Mouse (Mus musculus) gastrocnemius, postnatal 36 days (tissue): Measurements from ENCODE around the gene Cdh20. TPM values are rescaled to one million over a fixed set of nuclear protein-coding genes. Genes with fewer than 3 reads are reported as not detected.

Experiments
- DNase-seq, 2 experiments: peaks; one replicate each; pipeline ENCODE4 v3.0.0; 2022
- intact Hi-C: fragments of 180-260 bp; cut with DNase I; formaldehyde crosslinking; loops from one replicate; pipeline ENCODE4 v1.15.1; 2025
- total RNA-seq, 2 experiments: library from RNA; stranded (reverse); gene quantifications; 2 replicates each; pipeline ENCODE4 v1.2.3; 2021

Gene Cdh20
- total RNA-seq, 2 experiments from 2014 or later, result 0.05 to 0.08 TPM

DNA sequence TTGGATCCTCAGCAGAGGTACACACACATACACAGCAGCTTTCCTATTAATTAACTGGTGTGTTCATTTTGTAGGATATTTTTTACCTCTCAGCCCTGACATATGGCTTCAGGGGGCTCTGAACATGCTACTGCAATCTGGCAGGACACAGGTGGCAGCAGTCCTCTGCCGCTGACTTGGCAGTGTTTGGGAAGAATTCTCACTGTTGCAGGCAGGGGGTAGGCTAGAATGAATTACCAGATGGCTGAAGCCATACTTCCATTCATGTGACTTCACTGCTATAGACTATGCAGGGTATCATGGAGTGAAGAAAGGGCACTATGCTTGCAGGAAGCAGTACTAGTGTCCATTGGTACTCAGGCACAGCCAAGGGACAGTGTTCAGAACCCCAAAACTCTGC, 233.8 kb downstream of the Cdh20 start:
- intact Hi-C loops, result no loop called here
- DNase-seq, result no peak

DNA sequence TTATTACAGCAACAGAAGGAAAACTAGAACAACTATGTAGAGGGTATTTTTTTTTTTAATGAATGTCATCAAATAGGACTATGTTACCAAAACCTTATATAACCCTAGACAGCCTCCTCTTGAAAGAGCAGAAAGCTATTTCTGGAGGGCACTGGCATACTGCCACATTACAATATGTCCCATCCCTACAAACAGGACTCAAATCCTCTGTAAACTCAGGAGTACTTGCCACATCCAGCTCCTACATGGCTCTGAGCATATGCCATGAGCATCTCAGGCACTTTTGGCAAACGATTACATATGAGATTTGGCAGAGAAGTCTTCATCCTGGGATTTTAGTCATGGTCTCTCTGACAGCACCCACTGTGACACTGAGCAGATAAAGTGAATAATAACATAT, 235.5 kb downstream of the Cdh20 start:
- DNase-seq, result no peak
- intact Hi-C loops, result no loop called here

DNA sequence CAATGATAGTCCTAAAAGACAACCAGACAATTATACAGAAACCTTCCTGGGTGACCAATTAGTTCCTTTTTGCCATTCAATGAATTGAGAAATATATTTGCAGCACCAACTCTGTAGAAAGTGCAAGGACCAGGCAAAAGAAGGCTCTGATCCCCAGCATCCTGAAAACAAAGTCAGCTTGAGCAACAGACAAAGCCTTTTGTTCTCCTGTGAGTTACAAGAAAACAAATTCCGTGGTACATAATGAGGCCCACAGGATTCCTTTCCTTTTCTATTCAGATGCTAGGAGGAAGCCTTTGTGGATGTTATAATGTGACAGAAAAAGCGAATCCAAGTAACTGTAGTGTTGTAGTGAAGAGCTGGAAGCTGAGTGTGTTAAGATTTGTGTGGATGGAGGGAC, 244.3 kb downstream of the Cdh20 start:
- DNase-seq, result no peak
- intact Hi-C loops, result no loop called here

DNA sequence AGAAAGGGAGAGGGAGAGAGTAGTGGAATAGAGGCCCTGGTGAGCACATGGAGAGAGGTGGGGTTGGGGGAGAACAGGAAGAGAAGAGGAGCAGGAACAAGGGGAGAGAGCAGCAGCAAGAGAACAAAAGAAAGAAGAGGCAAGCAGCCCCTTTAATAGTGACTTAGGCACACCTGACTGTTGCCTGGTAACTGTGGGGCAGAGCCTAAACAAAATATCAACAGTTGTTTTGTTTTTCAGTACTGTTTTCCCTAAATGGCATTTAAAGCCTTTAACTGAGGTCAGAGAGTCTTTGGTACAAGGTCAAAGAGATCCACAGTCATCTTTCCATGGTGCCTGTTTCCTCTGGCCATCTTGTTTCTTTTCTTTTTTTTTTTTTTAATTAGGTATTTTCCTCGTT, 245.0 kb downstream of the Cdh20 start:
- no peak for DNase-seq
- intact Hi-C loops, result no loop called here

DNA sequence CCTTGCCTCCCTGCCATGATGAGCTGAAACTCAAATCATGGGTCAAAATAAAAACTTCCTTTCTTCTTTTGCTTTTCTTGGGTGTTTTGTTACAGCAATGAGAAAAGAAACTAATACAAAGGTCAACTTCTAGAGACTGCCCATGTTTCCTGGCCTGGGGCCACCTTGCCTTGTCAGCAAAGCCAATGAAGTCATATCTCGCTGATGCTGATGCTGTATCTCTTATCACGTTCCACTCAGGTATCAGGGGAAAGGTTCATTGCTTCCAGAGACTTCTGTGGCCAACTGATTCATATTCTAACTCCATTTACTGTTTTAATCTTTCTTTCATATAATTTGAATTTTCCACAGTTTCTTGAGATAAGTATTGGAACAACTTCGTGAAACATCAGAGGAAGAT, 273.3 kb downstream of the Cdh20 start:
- intact Hi-C loops, result no loop called here

More for the DNA sequence above, 273.3 kb downstream of the Cdh20 start:
- no peak for DNase-seq
